Mouse (Mus musculus): ENCODE results near the gene Srp68. TPM values are rescaled to one million over a fixed set of nuclear protein-coding genes. Genes with fewer than 3 reads are reported as not detected.
A peak's percentile ranks its signal among the peaks of the same experiment; 100 is the strongest.

Gene Srp68
- polyA plus RNA-seq, 1 experiment from 2014 or later, result 108 TPM

- no peak for ATAC-seq (ENCODE audit: insufficient number of reproducible peaks, low FRiP score, low TSS enrichment, low read depth)
- peaks cover 12% of the 10 kb centered on the region for H3K4me1 ChIP-seq
- peaks cover 93% of the 10 kb centered on the region for H3K36me3 ChIP-seq
- 83% methylated on average over 8 of the region's 8 CpGs for WGBS
- no peak overlapping the region for H3K4me3 ChIP-seq
- H3K27me3 ChIP-seq, result no peaks in the 10 kb centered on the region
- no peak overlapping the region for H3K9ac ChIP-seq
- H3K9me3 ChIP-seq, result no peaks in the 10 kb centered on the region
- H3K27ac ChIP-seq, result no peak overlapping the region
- no peak overlapping the region for H3K4me2 ChIP-seq
These were observed 14.6 kb downstream of the Srp68 start for GRCm38 (mm10) chr11:116259461-116259860.

GRCm38 (mm10) chr11:116255982-116256675, 17.9 kb downstream of the Srp68 start:
- H3K27ac ChIP-seq, result peak overlapping the region; percentile 57
- 0 out of 2 replicates have a peak overlapping the region, but pooled peaks have one; percentile 5 for H3K4me2 ChIP-seq

GRCm38 (mm10) chr11:116255090-116255981, 18.7 kb downstream of the Srp68 start:
- Histone ChIP-seq H3K4me1 (peaks cover 12% of the 10 kb centered on the region), H3K9me3 (no peaks in the 10 kb centered on the region), H3K4me2 (no peak overlapping the region), H3K4me3 (no peak overlapping the region), H3K9ac (no peak overlapping the region), H3K36me3 (peaks cover 91% of the 10 kb centered on the region), H3K27me3 (no peaks in the 10 kb centered on the region), H3K27ac (peak overlapping the region; percentile 57)
- WGBS, result 79% methylated on average over 22 of the region's 22 CpGs
- no peak for ATAC-seq (ENCODE audit: insufficient number of reproducible peaks, low FRiP score, low TSS enrichment, low read depth)

More at GRCm38 (mm10) chr11:116255982-116256675, 17.9 kb downstream of the Srp68 start:
- 69% methylated on average over 9 of the region's 9 CpGs for WGBS
- Histone ChIP-seq H3K4me3 (no peak overlapping the region), H3K4me1 (peaks cover 12% of the 10 kb centered on the region), H3K27me3 (no peaks in the 10 kb centered on the region), H3K9ac (no peak overlapping the region), H3K36me3 (peaks cover 91% of the 10 kb centered on the region), H3K9me3 (no peaks in the 10 kb centered on the region)
- no peak; the same call in 1 of the 2 replicates for ATAC-seq (ENCODE audit: insufficient number of reproducible peaks, low FRiP score, low TSS enrichment, low read depth)

- H3K9me3 ChIP-seq, result no peaks in the 10 kb centered on the region
- no peak overlapping the region for H3K4me2 ChIP-seq
- no peak overlapping the region for H3K4me3 ChIP-seq
- whole genome bisulfite sequencing, result 76% methylated on average over 9 of the region's 9 CpGs
- no peaks in the 10 kb centered on the region for H3K27me3 ChIP-seq
- peaks cover 91% of the 10 kb centered on the region for H3K36me3 ChIP-seq
- no peak overlapping the region for H3K9ac ChIP-seq
- H3K27ac ChIP-seq, result peak overlapping the region; percentile 47
- peaks cover 12% of the 10 kb centered on the region for H3K4me1 ChIP-seq
- ATAC-seq (ENCODE audit: insufficient number of reproducible peaks, low FRiP score, low TSS enrichment, low read depth), result no peak
These were observed 19.4 kb downstream of the Srp68 start for GRCm38 (mm10) chr11:116254627-116255026.

- H3K27me3 ChIP-seq, result no peaks in the 10 kb centered on the region
- 78% methylated on average over 3 of the region's 3 CpGs for WGBS
- peaks cover 12% of the 10 kb centered on the region for H3K4me1 ChIP-seq
- H3K4me2 ChIP-seq, result no peak overlapping the region
- H3K27ac ChIP-seq, result no peak overlapping the region
- H3K9me3 ChIP-seq, result no peaks in the 10 kb centered on the region
- H3K4me3 ChIP-seq, result no peak overlapping the region
- no peak for ATAC-seq (ENCODE audit: insufficient number of reproducible peaks, low FRiP score, low TSS enrichment, low read depth)
- peaks cover 91% of the 10 kb centered on the region for H3K36me3 ChIP-seq
- H3K9ac ChIP-seq, result no peak overlapping the region
These were observed 20.9 kb downstream of the Srp68 start for GRCm38 (mm10) chr11:116253076-116253600.

GRCm38 (mm10) chr11:116250898-116251297, 23.1 kb downstream of the Srp68 start:
- H3K4me2 ChIP-seq, result no peak overlapping the region
- H3K9me3 ChIP-seq, result no peaks in the 10 kb centered on the region
- no peaks in the 10 kb centered on the region for H3K27me3 ChIP-seq
- H3K27ac ChIP-seq, result no peak overlapping the region
- H3K36me3 ChIP-seq, result peaks cover 96% of the 10 kb centered on the region
- no peak for ATAC-seq (ENCODE audit: insufficient number of reproducible peaks, low FRiP score, low TSS enrichment, low read depth)
- 87% methylated on average over 8 of the region's 8 CpGs for WGBS
- no peak overlapping the region for H3K4me3 ChIP-seq
- H3K4me1 ChIP-seq, result peaks cover 8% of the 10 kb centered on the region; the same call in 1 of the 2 replicates
- no peak overlapping the region for H3K9ac ChIP-seq

GRCm38 (mm10) chr11:116247502-116248222, 26.4 kb downstream of the Srp68 start:
- no peak overlapping the region for H3K9ac ChIP-seq
- peak overlapping the region; percentile 59 for H3K27ac ChIP-seq
- 66% methylated on average over 14 of the region's 14 CpGs for WGBS

GRCm38 (mm10) chr11:116245616-116246015, 28.4 kb downstream of the Srp68 start:
- H3K36me3 ChIP-seq, result peaks cover 79% of the 10 kb centered on the region
- no peak overlapping the region for H3K27ac ChIP-seq
- H3K4me2 ChIP-seq, result no peak overlapping the region
- H3K4me1 ChIP-seq, result peaks cover 7% of the 10 kb centered on the region
- 73% methylated on average over 6 of the region's 6 CpGs for WGBS
- no peak for ATAC-seq (ENCODE audit: insufficient number of reproducible peaks, low FRiP score, low TSS enrichment, low read depth)
- no peaks in the 10 kb centered on the region for H3K27me3 ChIP-seq
- no peak overlapping the region for H3K4me3 ChIP-seq
- H3K9ac ChIP-seq, result no peak overlapping the region
- no peaks in the 10 kb centered on the region for H3K9me3 ChIP-seq

More at GRCm38 (mm10) chr11:116247502-116248222, 26.4 kb downstream of the Srp68 start:
- Histone ChIP-seq H3K4me1 (no peaks in the 10 kb centered on the region), H3K4me2 (no peak overlapping the region), H3K9me3 (no peaks in the 10 kb centered on the region), H3K4me3 (no peak overlapping the region), H3K27me3 (no peaks in the 10 kb centered on the region), H3K36me3 (peaks cover 100% of the 10 kb centered on the region)
- ATAC-seq (ENCODE audit: insufficient number of reproducible peaks, low FRiP score, low TSS enrichment, low read depth), result peak; percentile 51; the same call in 1 of the 2 replicates

- Histone ChIP-seq H3K9me3 (no peaks in the 10 kb centered on the region), H3K9ac (no peak overlapping the region), H3K4me1 (peaks cover 7% of the 10 kb centered on the region), H3K27me3 (no peaks in the 10 kb centered on the region), H3K36me3 (peaks cover 69% of the 10 kb centered on the region), H3K27ac (no peak overlapping the region), H3K4me2 (no peak overlapping the region), H3K4me3 (no peak overlapping the region)
- ATAC-seq (ENCODE audit: insufficient number of reproducible peaks, low FRiP score, low TSS enrichment, low read depth), result no peak
- 71% methylated on average over 8 of the region's 8 CpGs for WGBS
These were observed 29.4 kb downstream of the Srp68 start for GRCm38 (mm10) chr11:116244580-116244979.

- Histone ChIP-seq H3K27me3 (peaks cover 15% of the 10 kb centered on the region), H3K4me2 (no peak overlapping the region), H3K4me3 (no peak overlapping the region), H3K36me3 (peaks cover 41% of the 10 kb centered on the region), H3K9me3 (no peaks in the 10 kb centered on the region), H3K4me1 (peaks cover 15% of the 10 kb centered on the region), H3K9ac (no peak overlapping the region), H3K27ac (no peak overlapping the region)
- 14% methylated on average over 12 of the region's 12 CpGs for WGBS
- no peak for ATAC-seq (ENCODE audit: insufficient number of reproducible peaks, low FRiP score, low TSS enrichment, low read depth)
These were observed 32.2 kb downstream of the Srp68 start for GRCm38 (mm10) chr11:116241744-116242235.

GRCm38 (mm10) chr11:116239797-116240196, 34.2 kb downstream of the Srp68 start:
- no peaks in the 10 kb centered on the region for H3K9me3 ChIP-seq
- no peak overlapping the region for H3K27ac ChIP-seq
- WGBS, result 23% methylated on average over 7 of the region's 7 CpGs
- no peak overlapping the region for H3K9ac ChIP-seq
- no peak overlapping the region for H3K4me3 ChIP-seq
- peaks cover 15% of the 10 kb centered on the region for H3K27me3 ChIP-seq
- H3K4me1 ChIP-seq, result peaks cover 15% of the 10 kb centered on the region
- H3K4me2 ChIP-seq, result no peak overlapping the region
- ATAC-seq (ENCODE audit: insufficient number of reproducible peaks, low FRiP score, low TSS enrichment, low read depth), result no peak
- peaks cover 21% of the 10 kb centered on the region for H3K36me3 ChIP-seq

All from limb, embryonic 15.5 days (tissue).